Mouse (Mus musculus) frontal cortex, adult 2 months (tissue): ENCODE measurements around the gene Klk8. TPM values are rescaled to one million over a fixed set of nuclear protein-coding genes. Genes with fewer than 3 reads are reported as not detected.

Source experiments
- DNase-seq, 2 experiments: peaks; one replicate each; pipeline ENCODE4 v3.0.0; 2022; ENCODE audit warnings: low spot score in 1 of 2; ENCODE audit errors: extremely low spot score in 1 of 2
- polyA plus RNA-seq: library from polyadenylated mRNA; depleted of rRNA; stranded (reverse); fragments of >200 nt; gene quantifications from 2 replicates; pipeline ENCODE4 v1.2.3, GENCODE M21; 2012; rRNA removed

The Klk8 gene
- polyA plus RNA-seq = 3.8 TPM in 2 replicates

DNA sequence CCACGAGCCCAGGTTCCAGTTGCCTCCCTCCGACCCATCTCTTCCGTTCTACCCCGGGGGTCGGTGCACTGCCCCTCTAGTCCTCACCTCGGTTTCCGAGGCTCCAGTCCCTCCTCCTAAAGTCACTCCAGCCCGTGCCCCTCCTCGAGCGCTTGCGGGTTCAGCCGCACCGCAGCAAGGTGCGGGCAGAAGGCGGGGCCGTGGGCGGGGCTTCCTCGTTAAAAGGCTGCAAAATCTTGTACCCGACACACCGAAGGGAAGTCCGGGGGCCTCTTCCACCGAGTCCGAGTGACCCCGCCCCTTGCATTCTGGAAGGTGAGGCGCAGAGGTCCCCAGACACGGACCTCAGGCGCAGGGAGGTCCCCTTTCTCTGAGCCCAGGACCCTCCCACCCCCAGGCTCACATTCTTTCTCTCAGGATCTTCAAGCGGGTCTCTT, at the start of gene Klk8:
Klk8 (plus strand) TSS at position 245 of the 437 bp plus-strand sequence.
- DNase-seq = no peak

DNA sequence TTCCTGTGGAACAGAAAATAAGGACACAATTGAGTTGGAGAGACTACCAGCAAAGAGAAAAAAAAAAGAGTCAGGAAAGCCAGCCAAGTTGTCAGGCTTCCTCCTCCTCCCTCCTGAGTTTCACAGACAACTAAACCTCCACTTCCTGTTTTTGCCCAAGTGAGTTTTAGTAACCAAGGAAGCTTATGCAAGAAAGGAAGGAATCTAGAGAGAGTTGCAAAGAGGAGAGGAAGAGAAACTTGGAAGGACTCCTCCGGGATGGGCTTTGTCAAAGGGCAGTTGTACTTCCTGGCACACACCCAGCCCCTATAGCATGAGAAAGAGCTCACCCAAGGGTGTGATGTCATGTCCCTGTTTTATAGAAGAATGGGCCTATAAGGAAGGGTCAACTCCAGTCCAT, 49.6 kb upstream of the Klk8 start:
- DNase-seq = peak in 1 of 2 experiments; percentile 31

DNA sequence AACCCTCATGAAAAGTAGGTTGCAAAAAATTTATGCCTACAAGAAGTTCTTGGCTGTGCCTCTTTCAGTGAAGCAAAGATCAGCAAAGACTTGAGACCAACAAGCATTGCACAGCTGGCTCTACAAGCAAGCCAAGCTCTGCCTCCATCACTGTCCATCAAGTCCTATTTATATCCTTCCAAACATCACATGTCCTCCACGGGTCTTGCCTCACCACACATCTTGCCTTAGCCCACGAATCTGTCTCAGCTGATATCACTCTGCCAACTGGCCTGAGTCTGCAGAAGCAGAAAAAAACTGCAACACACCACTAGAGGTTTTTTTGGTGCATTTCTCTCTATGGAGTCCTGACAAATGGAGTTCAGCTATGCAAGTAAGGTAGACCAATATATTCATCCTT, 44.6 kb upstream of the Klk8 start:
- no peak for DNase-seq

DNA sequence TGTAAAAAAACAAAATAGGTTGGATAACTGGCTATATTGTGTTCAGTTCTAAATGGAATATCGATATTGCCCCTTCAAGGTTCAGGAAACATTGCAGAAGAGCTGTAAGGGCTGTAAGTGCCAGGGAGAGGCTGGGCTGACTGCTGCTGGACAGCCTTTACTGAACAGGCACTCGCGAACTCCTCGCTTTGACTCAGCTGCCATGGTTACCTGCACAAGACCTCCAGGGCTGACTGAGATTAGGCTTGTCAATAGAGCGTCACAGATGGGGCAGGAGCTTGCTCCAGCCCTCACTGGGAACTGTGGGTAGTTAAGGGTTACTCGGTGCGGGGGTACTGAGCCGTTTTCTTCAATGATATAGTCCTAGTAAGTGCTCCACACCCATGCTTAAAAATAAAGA, 30.9 kb upstream of the Klk8 start:
- DNase-seq = no peak

DNA sequence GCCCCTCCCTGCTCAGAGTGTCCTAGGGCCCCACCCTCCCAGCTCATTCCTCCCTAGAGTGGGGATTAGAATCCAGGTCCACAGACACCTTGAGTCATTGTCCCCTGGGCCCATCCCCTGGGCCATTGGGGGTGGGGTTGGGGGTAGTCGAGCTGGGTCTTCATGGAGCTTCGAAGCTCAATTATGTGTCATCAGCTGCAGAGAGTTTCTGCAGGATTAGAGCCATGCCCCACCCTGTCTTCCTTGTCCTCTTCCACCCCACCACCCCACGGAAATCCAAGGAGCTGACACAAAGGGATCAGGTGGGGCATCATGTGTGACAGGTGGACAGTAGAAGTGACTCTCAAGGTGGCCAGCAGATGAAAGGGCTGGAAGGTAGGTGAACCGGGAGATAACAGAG, 28.8 kb upstream of the Klk8 start, which contains the start of gene Klk12:
Klk12 (plus strand) TSS at position 301 of the 400 bp plus-strand sequence.
- DNase-seq = no peak

DNA sequence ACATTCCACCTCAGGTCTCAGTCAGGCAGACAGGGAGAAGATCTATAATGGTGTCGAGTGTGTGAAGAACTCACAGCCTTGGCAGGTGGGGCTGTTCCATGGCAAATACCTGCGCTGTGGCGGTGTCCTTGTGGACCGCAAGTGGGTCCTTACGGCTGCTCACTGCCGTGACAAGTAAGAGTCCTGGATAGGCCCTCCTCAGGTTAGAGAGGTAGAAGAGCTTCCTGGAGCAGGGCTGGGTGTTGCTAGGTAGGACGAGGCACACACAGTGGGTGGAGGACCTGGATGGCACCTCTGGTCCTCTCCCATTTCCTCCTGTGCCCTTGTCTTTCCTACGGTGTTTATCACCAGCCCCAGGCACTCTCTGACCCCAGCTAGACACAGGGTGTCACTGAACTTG, 27.7 kb upstream of the Klk8 start:
- DNase-seq = no peak

DNA sequence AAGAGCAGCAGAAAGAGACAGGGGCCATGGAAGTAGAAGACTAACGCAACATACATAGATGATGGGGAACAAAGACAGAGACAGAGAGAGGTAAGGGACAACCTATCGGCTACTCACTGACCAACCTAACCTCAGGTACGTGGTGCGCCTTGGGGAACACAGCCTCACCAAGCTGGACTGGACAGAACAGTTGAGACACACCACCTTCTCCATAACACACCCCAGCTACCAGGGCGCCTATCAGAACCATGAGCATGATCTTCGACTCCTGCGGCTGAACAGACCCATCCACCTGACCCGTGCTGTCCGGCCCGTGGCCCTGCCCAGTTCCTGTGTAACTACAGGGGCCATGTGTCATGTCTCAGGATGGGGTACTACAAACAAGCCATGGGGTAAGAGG, 26.7 kb upstream of the Klk8 start:
- no peak for DNase-seq

DNA sequence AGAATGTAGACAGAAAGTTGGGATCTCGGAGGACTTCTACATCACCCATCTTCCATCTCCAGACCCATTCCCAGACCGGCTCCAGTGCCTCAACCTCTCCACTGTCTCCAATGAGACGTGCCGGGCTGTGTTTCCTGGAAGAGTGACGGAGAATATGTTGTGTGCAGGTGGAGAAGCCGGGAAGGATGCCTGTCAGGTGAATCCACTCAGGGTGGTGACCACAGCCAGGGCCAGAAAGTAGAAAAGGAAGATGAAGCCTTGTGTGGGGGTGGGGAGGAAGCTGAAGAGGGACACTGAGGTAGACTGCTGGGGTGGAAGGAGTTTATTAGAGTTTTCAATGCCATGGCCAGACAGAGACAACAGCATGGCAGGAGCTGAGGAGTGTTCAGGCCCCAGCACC, 25.5 kb upstream of the Klk8 start:
- DNase-seq = no peak

DNA sequence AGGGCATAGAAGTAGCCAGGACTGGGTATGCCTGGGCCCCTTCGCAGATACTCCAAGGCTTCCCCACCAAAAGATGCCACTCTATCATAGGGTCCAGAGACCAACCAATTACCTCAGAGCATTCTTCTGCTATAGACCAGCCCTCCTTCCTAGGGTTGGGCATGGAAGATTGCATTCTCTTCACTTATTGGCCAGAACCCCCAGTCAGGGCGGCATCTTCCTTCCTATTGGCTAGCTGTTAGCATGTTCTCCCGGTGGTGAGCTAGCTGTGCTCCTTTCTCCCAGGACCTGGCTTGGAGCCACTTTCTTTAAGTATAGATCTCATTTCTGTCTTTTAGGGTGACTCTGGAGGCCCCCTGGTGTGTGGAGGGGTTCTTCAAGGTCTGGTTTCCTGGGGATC, 24.5 kb upstream of the Klk8 start:
- no peak for DNase-seq

DNA sequence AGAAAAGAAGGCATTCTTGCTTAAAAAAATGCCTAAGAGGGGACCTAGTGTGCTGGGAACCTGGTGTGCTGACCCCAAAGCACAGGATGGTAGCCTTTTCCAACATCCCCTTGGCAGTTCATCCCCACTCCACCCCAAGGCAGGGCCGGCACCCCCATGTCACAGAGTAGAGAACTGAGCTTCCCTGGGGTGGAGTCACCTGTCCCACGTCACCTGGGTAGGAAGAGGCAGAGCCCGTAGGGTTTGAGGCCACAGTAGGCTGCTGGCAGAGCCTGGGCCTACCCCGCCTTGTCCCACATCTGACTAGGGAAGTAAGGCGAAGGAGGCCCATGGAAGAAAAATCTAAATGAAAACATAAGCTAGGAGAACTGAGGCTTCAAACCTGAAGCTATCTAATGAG, 23.0 kb upstream of the Klk8 start, which contains the start of gene Klk11:
Klk11 (plus strand) TSS at position 241 of the 400 bp plus-strand sequence.
- no peak for DNase-seq

DNA sequence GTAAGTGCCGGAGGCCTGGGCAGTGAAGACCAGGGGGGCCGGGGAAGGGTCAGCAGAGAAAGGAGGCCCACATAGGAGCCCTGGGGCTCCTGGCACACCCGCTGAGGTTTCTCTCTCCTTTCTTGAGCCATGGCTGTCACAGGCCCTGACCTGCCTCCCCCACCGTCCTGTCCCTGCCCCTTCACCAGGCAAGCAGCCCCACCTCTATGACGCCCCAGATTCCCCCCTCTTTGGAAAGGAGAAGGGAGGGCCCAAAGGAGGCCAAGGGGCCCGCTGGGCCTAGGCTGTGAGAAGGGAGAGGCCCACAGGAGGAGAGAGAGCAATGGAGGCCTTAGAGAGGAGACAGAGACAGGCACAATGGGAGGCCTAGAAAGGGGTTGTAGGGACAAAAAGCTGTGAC, 22.6 kb upstream of the Klk8 start:
- DNase-seq = no peak

DNA sequence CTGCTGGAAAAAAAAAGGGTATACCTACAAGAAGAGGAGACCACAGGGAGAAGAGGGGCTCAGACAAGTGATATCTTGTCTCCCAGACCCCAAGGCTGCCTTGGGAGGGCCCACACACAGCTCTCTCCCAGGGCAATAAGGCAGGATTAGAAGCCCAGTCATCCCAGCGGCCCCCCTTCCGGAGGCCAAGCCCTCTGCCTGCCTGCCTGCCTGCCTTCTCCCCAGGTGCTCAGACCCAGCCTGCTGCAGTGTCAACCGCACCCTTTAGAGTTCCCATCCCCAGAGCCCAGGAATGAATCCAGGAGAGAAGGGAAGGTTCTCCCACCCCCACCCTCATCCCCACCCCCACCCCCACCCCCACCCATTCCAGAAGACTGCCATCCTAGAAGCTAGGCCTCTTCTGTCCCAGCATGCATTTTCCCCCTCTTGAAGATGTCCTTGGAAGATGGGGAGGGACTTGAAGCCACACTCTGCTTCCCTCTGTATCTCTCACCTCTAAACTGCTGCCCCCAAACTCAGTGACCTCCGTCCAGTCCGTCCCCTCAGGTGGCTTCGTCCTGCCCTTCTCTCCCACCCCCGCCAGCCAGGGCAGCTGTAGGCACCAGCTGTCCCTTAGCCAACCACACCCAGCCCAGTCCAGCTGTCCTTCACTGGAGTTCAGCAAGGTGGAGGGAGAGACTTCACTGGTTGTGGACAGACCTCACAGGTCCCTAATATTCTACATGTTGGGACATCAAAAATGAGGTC, 21.9 kb upstream of the Klk8 start:
- no peak for DNase-seq

DNA sequence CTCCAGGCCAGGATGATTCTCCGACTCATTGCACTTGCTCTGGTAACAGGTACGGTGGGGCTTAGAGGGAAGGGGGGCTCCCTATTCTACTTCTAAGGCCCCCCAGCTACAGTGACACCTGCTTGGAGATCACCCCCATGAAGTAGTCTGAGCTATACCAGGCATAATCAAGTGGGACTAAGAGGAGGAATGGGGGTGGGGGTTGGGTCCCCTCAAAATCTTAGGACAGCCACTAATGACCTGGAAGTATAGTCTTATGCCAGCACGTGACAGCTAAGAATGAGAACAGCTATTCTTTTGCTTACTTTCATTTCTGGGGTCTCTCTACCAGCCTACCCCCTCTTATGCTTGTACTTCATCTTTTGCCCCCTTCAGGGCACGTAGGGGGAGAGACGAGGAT, 20.9 kb upstream of the Klk8 start:
- no peak for DNase-seq

DNA sequence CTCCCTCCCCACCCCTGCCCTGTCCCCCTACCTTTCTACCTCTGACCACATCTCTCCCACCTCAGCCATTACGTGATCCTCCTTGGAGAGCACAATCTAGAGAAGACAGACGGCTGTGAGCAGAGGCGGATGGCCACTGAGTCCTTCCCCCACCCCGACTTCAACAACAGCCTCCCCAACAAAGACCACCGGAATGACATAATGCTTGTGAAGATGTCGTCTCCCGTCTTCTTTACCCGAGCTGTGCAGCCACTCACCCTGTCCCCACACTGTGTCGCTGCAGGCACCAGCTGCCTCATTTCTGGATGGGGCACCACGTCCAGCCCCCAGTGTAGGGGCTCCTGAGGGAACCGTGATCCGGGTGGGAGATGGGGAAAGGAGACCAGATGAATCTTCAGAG, 20.0 kb upstream of the Klk8 start:
- no peak for DNase-seq

DNA sequence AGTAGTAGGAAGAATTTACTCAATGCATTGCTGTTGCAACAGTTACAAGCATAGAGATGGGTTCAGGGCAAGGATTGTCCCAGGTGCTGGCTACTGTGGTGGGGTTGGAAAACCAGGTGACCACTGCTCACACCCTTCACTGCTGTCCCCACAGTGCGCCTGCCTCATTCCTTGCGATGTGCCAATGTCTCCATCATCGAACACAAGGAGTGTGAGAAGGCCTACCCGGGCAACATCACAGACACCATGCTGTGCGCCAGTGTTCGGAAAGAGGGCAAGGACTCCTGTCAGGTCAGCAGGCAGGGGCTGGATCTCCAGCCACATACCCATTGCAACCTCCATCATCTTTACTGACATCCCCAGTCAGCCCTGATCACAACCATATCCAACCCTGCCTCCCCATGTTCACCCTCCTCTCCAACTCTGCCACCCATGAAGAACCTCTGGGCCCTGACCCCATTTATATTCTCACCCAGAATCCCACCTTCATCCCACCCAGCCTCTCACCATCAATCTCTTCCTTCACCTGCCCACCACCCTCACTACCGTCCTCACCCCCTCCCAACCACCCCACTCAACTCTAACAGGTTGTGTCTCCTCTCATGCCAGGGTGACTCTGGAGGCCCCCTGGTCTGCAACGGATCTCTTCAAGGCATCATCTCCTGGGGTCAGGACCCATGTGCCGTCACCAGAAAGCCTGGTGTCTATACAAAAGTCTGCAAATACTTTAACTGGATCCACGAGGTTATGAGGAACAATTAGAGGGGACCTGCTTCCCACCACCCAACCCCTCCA, 19.0 kb upstream of the Klk8 start:
- no peak for DNase-seq

DNA sequence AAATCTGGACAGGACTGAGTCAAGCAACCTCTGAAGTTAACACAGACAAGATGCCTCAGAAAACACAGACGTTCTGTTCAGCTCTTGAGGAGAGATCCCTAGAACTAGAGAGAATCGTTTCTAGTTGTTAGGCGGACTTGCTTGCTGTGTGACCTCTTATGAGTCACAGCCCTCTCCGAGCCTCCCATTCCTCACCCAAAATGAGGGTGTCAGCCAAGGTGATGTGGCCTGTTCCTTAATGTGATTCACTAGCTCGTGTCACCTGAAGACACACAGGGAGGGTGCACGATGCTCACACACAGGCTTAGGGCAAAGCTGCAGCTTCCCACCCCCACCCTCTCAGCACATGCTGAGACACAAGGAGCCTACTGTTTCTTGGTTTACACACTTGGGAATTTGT, 17.1 kb upstream of the Klk8 start:
- DNase-seq = no peak

DNA sequence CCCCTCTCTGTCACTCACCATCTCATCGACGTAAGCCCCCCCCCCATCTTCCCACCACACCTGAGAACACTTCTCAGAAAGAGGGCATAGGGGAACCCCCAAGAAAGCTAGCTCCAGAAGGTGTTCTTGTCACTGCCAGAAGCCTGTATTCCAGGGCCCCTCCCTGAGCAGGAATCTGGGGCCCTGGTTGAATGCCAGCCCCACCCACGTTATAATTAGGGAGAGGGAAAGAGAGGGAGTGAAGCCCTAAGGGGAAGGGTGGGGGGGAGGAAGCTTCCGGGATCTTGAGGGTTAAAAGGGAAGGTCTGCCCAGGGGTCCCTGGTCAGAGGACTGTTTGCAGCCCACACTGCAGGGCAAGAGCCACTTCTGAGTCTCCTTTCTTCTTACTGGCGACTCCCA, 16.6 kb upstream of the Klk8 start, which contains the start of gene Klk10:
Klk10 (plus strand) TSS at position 290 of the 400 bp plus-strand sequence.
- DNase-seq = no peak

DNA sequence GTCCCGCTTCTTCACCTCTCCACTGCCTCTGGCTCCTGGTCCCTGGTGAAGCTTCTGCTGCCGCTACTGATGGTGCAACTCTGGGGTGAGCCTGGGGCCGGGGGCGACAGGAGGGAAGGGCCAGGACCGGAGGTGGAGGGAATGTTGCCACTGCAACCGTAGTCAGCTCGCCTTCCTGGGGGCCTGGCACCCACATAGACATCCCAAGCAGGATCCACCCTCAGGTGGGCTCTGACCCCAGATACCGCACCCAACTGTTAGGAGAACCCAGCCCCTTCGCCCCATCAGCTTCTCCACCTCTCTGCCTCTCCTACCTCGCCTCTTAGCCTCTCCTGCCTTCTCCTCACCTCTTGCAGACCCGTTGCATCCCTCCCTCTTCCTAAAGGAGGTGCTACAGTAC, 15.8 kb upstream of the Klk8 start:
- no peak for DNase-seq

DNA sequence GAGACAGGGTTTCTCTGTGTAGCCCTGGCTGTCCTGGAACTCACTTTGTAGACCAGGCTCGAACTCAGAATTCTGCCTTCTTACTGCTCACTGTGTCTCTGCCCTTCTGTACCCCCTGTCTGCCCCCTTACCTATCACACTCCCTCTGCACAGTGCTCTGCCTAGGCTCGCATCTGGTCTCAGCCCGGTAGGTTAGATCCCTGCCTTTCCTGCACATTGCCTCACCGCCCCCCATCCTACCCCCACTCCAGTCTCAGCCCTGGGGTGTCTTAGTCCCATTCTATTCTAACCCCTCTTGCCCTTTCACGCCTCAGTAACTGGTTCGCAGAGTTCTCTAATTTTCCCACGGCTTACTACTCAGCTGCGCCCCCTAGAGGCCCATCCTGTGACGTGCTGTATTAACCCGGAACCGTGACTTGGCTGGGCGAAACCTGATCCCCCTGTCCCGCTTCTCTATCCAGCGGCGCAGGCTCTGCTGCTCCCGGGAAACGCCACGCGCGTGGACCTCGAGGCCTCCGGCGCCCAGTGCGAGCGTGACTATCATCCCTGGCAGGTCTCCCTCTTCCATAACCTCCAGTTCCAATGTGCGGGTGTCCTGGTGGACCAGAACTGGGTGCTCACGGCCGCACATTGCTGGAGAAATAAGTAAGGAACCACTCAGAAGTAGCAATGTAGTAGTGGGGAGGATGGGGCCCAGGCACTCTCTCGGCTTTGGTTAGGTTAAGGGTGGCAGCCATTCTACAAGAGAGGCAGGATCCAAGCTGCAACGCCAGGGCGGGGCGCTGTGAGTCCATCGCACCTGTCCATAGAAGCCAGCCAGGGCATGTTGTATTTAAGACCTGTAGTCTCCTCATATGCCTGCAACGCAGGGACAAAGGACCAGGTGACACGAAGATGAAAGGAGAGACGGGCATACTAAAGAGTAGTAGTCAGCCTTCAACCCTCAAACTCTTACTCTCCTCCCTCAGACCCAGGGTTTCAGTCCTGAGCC, 14.8 kb upstream of the Klk8 start:
- peak in 1 of 2 experiments; percentile 80 for DNase-seq

DNA sequence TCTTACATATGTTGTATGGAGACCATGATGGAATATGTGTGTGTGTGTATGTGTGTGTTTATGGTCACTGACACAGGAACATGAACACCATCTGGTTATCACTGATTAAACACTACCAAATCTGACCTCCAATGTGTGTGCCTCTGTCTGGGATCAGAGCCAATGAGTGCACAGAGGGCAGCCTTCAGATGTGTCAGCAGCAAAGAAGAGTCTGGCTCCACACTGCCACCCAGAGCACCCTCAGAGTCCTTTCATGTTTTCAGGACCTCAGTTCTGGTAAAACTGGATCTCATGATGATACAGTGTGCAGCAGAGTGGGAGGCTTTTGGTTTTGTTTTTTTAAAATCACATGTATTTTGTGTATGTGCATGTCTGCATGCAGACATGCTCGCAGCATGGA, 12.1 kb upstream of the Klk8 start:
- no peak for DNase-seq

DNA sequence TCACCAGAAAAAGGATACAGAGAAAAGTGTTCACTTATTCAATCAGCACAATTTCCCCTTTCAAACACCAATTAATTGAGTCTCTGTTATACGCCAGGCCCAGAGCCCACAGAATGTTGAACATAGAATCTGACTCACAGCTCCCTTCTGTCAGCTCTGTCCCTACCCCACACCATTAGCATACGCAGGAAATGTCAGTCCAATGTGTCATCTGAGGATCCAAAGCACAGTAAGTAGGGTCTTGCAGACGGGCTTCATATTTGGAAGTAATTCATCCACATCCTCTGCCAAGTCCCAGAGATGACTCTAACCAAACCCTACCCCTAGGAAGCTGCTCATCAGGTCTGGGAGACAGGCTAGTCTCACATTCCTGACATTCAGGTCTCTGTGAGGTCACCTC, 9.3 kb upstream of the Klk8 start:
- DNase-seq = no peak
